Mouse (Mus musculus) retina, postnatal 1 day (tissue): ENCODE results near the gene Accs.

ENCODE experiments used
- DNase-seq: peaks from one replicate; pipeline ENCODE4 v3.0.0-alpha.2; 2012

Accs gene

GRCm38 (mm10) chr2:93790798-93791345, 58.9 kb downstream of the Accs start:
- DNase-seq: no peak

- DNase-seq: no peak
Observed at GRCm38 (mm10) chr2:93788557-93788956, 61.2 kb downstream of the Accs start.

- peak; percentile 93 for DNase-seq
Observed at GRCm38 (mm10) chr2:93786175-93786574, 63.6 kb downstream of the Accs start.

- no peak for DNase-seq
Observed at GRCm38 (mm10) chr2:93785432-93785798, 64.3 kb downstream of the Accs start.

- DNase-seq: peak; percentile 78
Observed at GRCm38 (mm10) chr2:93784721-93785431, 64.9 kb downstream of the Accs start.

- peak; percentile 49 for DNase-seq
Observed at GRCm38 (mm10) chr2:93783926-93784539, 65.7 kb downstream of the Accs start.
